Mouse (Mus musculus) cerebellum, adult 9-11 months (tissue): Measurements from ENCODE around the gene Napepld.
"Not testable (repeated sequence)": the region's sequence is repeated elsewhere in the genome, so short reads cannot be mapped to it uniquely, and the experiment has no call there.

Experiments used
- DNase-seq: peaks from one replicate; pipeline ENCODE4 v3.0.0; 2022

The Napepld gene

GRCm38 (mm10) chr5:21702873-21703475 lies 1.8 kb upstream of the Napepld start:
- no peak for DNase-seq

GRCm38 (mm10) chr5:21702009-21702364 lies 791 bp upstream of the Napepld start:
- DNase-seq: no peak

GRCm38 (mm10) chr5:21700934-21701333 lies 262 bp downstream of the Napepld start:
- DNase-seq: no peak

GRCm38 (mm10) chr5:21700272-21700821 lies 849 bp downstream of the Napepld start:
- no peak for DNase-seq

- DNase-seq: not testable (repeated sequence)
Observed at GRCm38 (mm10) chr5:21699555-21699954, 1.6 kb downstream of the Napepld start.

GRCm38 (mm10) chr5:21694854-21695490 lies 6.2 kb downstream of the Napepld start:
- DNase-seq: no peak

GRCm38 (mm10) chr5:21693372-21693870 lies 7.8 kb downstream of the Napepld start:
- no peak for DNase-seq

GRCm38 (mm10) chr5:21692230-21692629 lies 9.0 kb downstream of the Napepld start:
- no peak for DNase-seq

GRCm38 (mm10) chr5:21687042-21687441 lies 14.2 kb downstream of the Napepld start:
- DNase-seq: no peak

GRCm38 (mm10) chr5:21685001-21685400 lies 16.2 kb downstream of the Napepld start:
- DNase-seq: no peak

GRCm38 (mm10) chr5:21683811-21684210 lies 17.4 kb downstream of the Napepld start:
- no peak for DNase-seq

- no peak for DNase-seq
Observed at GRCm38 (mm10) chr5:21680940-21681339, 20.3 kb downstream of the Napepld start.

- DNase-seq: no peak
Observed at GRCm38 (mm10) chr5:21680029-21680428, 21.2 kb downstream of the Napepld start.

GRCm38 (mm10) chr5:21678363-21678762 lies 22.8 kb downstream of the Napepld start:
- DNase-seq: no peak

- no peak for DNase-seq
Observed at GRCm38 (mm10) chr5:21677939-21678338, 23.3 kb downstream of the Napepld start.

- DNase-seq: no peak
Observed at GRCm38 (mm10) chr5:21675494-21675893, 25.7 kb downstream of the Napepld start.

GRCm38 (mm10) chr5:21675019-21675418 lies 26.2 kb downstream of the Napepld start:
- DNase-seq: no peak

GRCm38 (mm10) chr5:21673742-21674141 lies 27.5 kb downstream of the Napepld start:
- no peak for DNase-seq

GRCm38 (mm10) chr5:21672812-21673635 lies 28.2 kb downstream of the Napepld start:
- DNase-seq: no peak

- DNase-seq: no peak
Observed at GRCm38 (mm10) chr5:21669307-21669706, 31.9 kb downstream of the Napepld start.

- DNase-seq: no peak
Observed at GRCm38 (mm10) chr5:21667191-21668137, 33.7 kb downstream of the Napepld start.

- DNase-seq: no peak
Observed at GRCm38 (mm10) chr5:21663081-21663480, 38.1 kb downstream of the Napepld start.
